Mouse (Mus musculus): ENCODE data around the gene Tmem259. TPM values are rescaled to one million over a fixed set of nuclear protein-coding genes. Genes with fewer than 3 reads are reported as not detected.

Gene Tmem259
- polyA plus RNA-seq, 1 experiment from 2014 or later: 9.0 TPM

- no peak for ATAC-seq (ENCODE audit: low read depth)
- Histone ChIP-seq H3K36me3 (ENCODE audit: control insufficient read depth, insufficient read depth, low read length) (no peaks in the 10 kb centered on the region), H3K27ac (ENCODE audit: low read length) (no peak overlapping the region), H3K9ac (ENCODE audit: low read length) (no peak overlapping the region), H3K27me3 (ENCODE audit: control insufficient read depth, insufficient read depth, low read depth, low read length) (no peaks in the 10 kb centered on the region), H3K4me1 (replicated peaks; ENCODE audit: control insufficient read depth, insufficient read depth, low read length) (peaks cover 11% of the 10 kb centered on the region), H3K4me2 (ENCODE audit: low read depth, low read length) (no peak overlapping the region), H3K4me3 (ENCODE audit: low read length) (no peak overlapping the region), H3K9me3 (ENCODE audit: control insufficient read depth, low read length) (no peaks in the 10 kb centered on the region)
- WGBS: 70% methylated on average over 15 of the region's 15 CpGs
These were observed 40.3 kb upstream of the Tmem259 start for GRCm38 (mm10) chr10:80024229-80025043.

GRCm38 (mm10) chr10:80023758-80024157, 39.6 kb upstream of the Tmem259 start:
- Histone ChIP-seq H3K9me3 (ENCODE audit: control insufficient read depth, low read length) (no peaks in the 10 kb centered on the region), H3K4me1 (replicated peaks; ENCODE audit: control insufficient read depth, insufficient read depth, low read length) (peaks cover 17% of the 10 kb centered on the region), H3K36me3 (ENCODE audit: control insufficient read depth, insufficient read depth, low read length) (no peaks in the 10 kb centered on the region), H3K27ac (ENCODE audit: low read length) (no peak overlapping the region), H3K9ac (ENCODE audit: low read length) (no peak overlapping the region), H3K27me3 (ENCODE audit: control insufficient read depth, insufficient read depth, low read depth, low read length) (no peaks in the 10 kb centered on the region), H3K4me3 (ENCODE audit: low read length) (no peak overlapping the region), H3K4me2 (ENCODE audit: low read depth, low read length) (no peak overlapping the region)
- no peak for ATAC-seq (ENCODE audit: low read depth)
- 63% methylated on average over 5 of the region's 5 CpGs for WGBS

GRCm38 (mm10) chr10:80022806-80023205, 38.7 kb upstream of the Tmem259 start:
- no peak overlapping the region for H3K27ac ChIP-seq (ENCODE audit: low read length)
- H3K36me3 ChIP-seq (ENCODE audit: control insufficient read depth, insufficient read depth, low read length): no peaks in the 10 kb centered on the region
- H3K4me2 ChIP-seq (ENCODE audit: low read depth, low read length): no peak overlapping the region
- no peak for ATAC-seq (ENCODE audit: low read depth)
- no peaks in the 10 kb centered on the region for H3K27me3 ChIP-seq (ENCODE audit: control insufficient read depth, insufficient read depth, low read depth, low read length)
- H3K9me3 ChIP-seq (ENCODE audit: control insufficient read depth, low read length): no peaks in the 10 kb centered on the region
- H3K4me1 ChIP-seq (replicated peaks; ENCODE audit: control insufficient read depth, insufficient read depth, low read length): peaks cover 20% of the 10 kb centered on the region
- WGBS: 95% methylated on average over 8 of the region's 8 CpGs
- no peak overlapping the region for H3K9ac ChIP-seq (ENCODE audit: low read length)
- no peak overlapping the region for H3K4me3 ChIP-seq (ENCODE audit: low read length)

GRCm38 (mm10) chr10:80022164-80022563, 38.0 kb upstream of the Tmem259 start:
- H3K27me3 ChIP-seq (ENCODE audit: control insufficient read depth, insufficient read depth, low read depth, low read length): no peaks in the 10 kb centered on the region
- no peak overlapping the region for H3K4me2 ChIP-seq (ENCODE audit: low read depth, low read length)
- 88% methylated on average over 12 of the region's 12 CpGs for WGBS
- H3K27ac ChIP-seq (ENCODE audit: low read length): no peak overlapping the region
- peaks cover 20% of the 10 kb centered on the region for H3K4me1 ChIP-seq (replicated peaks; ENCODE audit: control insufficient read depth, insufficient read depth, low read length)
- no peak overlapping the region for H3K4me3 ChIP-seq (ENCODE audit: low read length)
- no peaks in the 10 kb centered on the region for H3K9me3 ChIP-seq (ENCODE audit: control insufficient read depth, low read length)
- H3K9ac ChIP-seq (ENCODE audit: low read length): no peak overlapping the region
- no peaks in the 10 kb centered on the region for H3K36me3 ChIP-seq (ENCODE audit: control insufficient read depth, insufficient read depth, low read length)
- no peak for ATAC-seq (ENCODE audit: low read depth)

GRCm38 (mm10) chr10:80021320-80021641, 37.2 kb upstream of the Tmem259 start:
- 83% methylated on average over 13 of the region's 13 CpGs for WGBS

GRCm38 (mm10) chr10:80020603-80021319, 36.6 kb upstream of the Tmem259 start:
- Histone ChIP-seq H3K4me3 (ENCODE audit: low read length) (peak overlapping the region; percentile 37; the same call in 1 of the 2 replicates), H3K4me1 (replicated peaks; ENCODE audit: control insufficient read depth, insufficient read depth, low read length) (peaks cover 29% of the 10 kb centered on the region), H3K9me3 (ENCODE audit: control insufficient read depth, low read length) (no peaks in the 10 kb centered on the region), H3K27me3 (ENCODE audit: control insufficient read depth, insufficient read depth, low read depth, low read length) (no peaks in the 10 kb centered on the region), H3K36me3 (ENCODE audit: control insufficient read depth, insufficient read depth, low read length) (no peaks in the 10 kb centered on the region), H3K9ac (ENCODE audit: low read length) (0 out of 2 replicates have a peak overlapping the region, but pooled peaks have one; percentile 23), H3K4me2 (ENCODE audit: low read depth, low read length) (peak overlapping the region; percentile 53), H3K27ac (ENCODE audit: low read length) (no peak overlapping the region)
- 73% methylated on average over 18 of the region's 18 CpGs for WGBS
- ATAC-seq (ENCODE audit: low read depth): no peak

More at GRCm38 (mm10) chr10:80021320-80021641, 37.2 kb upstream of the Tmem259 start:
- Histone ChIP-seq H3K4me2 (ENCODE audit: low read depth, low read length) (no peak overlapping the region), H3K36me3 (ENCODE audit: control insufficient read depth, insufficient read depth, low read length) (no peaks in the 10 kb centered on the region), H3K27me3 (ENCODE audit: control insufficient read depth, insufficient read depth, low read depth, low read length) (no peaks in the 10 kb centered on the region), H3K9me3 (ENCODE audit: control insufficient read depth, low read length) (no peaks in the 10 kb centered on the region), H3K4me1 (replicated peaks; ENCODE audit: control insufficient read depth, insufficient read depth, low read length) (peaks cover 25% of the 10 kb centered on the region), H3K9ac (ENCODE audit: low read length) (no peak overlapping the region), H3K4me3 (ENCODE audit: low read length) (no peak overlapping the region), H3K27ac (ENCODE audit: low read length) (no peak overlapping the region)
- no peak for ATAC-seq (ENCODE audit: low read depth)

- H3K9ac ChIP-seq (ENCODE audit: low read length): peak overlapping the region; percentile 61
- H3K4me2 ChIP-seq (ENCODE audit: low read depth, low read length): peak overlapping the region; percentile 53
- no peaks in the 10 kb centered on the region for H3K36me3 ChIP-seq (ENCODE audit: control insufficient read depth, insufficient read depth, low read length)
- H3K27me3 ChIP-seq (ENCODE audit: control insufficient read depth, insufficient read depth, low read depth, low read length): peaks cover 2% of the 10 kb centered on the region; the same call in 1 of the 2 replicates
- no peaks in the 10 kb centered on the region for H3K9me3 ChIP-seq (ENCODE audit: control insufficient read depth, low read length)
- no peak for ATAC-seq (ENCODE audit: low read depth)
- H3K4me3 ChIP-seq (ENCODE audit: low read length): peak overlapping the region; percentile 37
- peak overlapping the region; percentile 27; the same call in 1 of the 2 replicates for H3K27ac ChIP-seq (ENCODE audit: low read length)
- whole genome bisulfite sequencing: 29% methylated on average over 11 of the region's 11 CpGs
- H3K4me1 ChIP-seq (replicated peaks; ENCODE audit: control insufficient read depth, insufficient read depth, low read length): peaks cover 31% of the 10 kb centered on the region
These were observed 36.1 kb upstream of the Tmem259 start for GRCm38 (mm10) chr10:80020191-80020590.

- no peaks in the 10 kb centered on the region for H3K9me3 ChIP-seq (ENCODE audit: control insufficient read depth, low read length)
- H3K4me2 ChIP-seq (ENCODE audit: low read depth, low read length): peak overlapping the region; percentile 53
- peak overlapping the region; percentile 61 for H3K9ac ChIP-seq (ENCODE audit: low read length)
- H3K4me1 ChIP-seq (replicated peaks; ENCODE audit: control insufficient read depth, insufficient read depth, low read length): peaks cover 37% of the 10 kb centered on the region
- no peaks in the 10 kb centered on the region for H3K36me3 ChIP-seq (ENCODE audit: control insufficient read depth, insufficient read depth, low read length)
- peak; percentile 77 for ATAC-seq (ENCODE audit: low read depth)
- H3K27ac ChIP-seq (ENCODE audit: low read length): peak overlapping the region; percentile 91
- peak overlapping the region; percentile 37 for H3K4me3 ChIP-seq (ENCODE audit: low read length)
- WGBS: 12% methylated on average over 20 of the region's 20 CpGs
- peaks cover 7% of the 10 kb centered on the region; the same call in 1 of the 2 replicates for H3K27me3 ChIP-seq (ENCODE audit: control insufficient read depth, insufficient read depth, low read depth, low read length)
These were observed 35.5 kb upstream of the Tmem259 start for GRCm38 (mm10) chr10:80019471-80020131.
